Mouse (Mus musculus) myocyte (in vitro differentiated cells): ENCODE data around the gene Syk.

ENCODE experiments used
- E2F4 ChIP-seq: IDR thresholded peaks from one replicate; pipeline ENCODE4 v1.6.1; 2011; ENCODE audit warnings: mild to moderate bottlenecking, control low read depth, moderate library complexity; ENCODE audit not compliant: insufficient read depth
- MAX ChIP-seq: IDR thresholded peaks from one replicate; pipeline ENCODE4 v1.6.1; 2011; ENCODE audit warnings: low read depth, mild to moderate bottlenecking, control low read depth
- MYOD1 ChIP-seq, 3 experiments: IDR thresholded peaks; one replicate each; pipeline ENCODE4 v1.6.1; 2011; ENCODE audit warnings: control low read depth in 2 of 3, low read depth in 2 of 3, mild to moderate bottlenecking in 2 of 3, moderate library complexity in 1 of 3; ENCODE audit not compliant: insufficient read length in 2 of 3, control insufficient read depth in 1 of 3
- MYOG ChIP-seq, 3 experiments: IDR thresholded peaks; one replicate each; pipeline ENCODE4 v1.6.1; 2011; ENCODE audit warnings: control low read depth in 2 of 3, low read depth in 2 of 3, mild to moderate bottlenecking in 2 of 3; ENCODE audit not compliant: insufficient read length in 2 of 3, control insufficient read depth in 1 of 3, insufficient read depth in 1 of 3
- POLR2A ChIP-seq: IDR thresholded peaks from one replicate; pipeline ENCODE4 v1.6.1; 2011; ENCODE audit warnings: low read depth, mild to moderate bottlenecking, control low read depth, moderate library complexity; ENCODE audit not compliant: insufficient read length
- POLR2AphosphoS2 ChIP-seq: IDR thresholded peaks from one replicate; pipeline ENCODE4 v1.6.1; 2011; ENCODE audit warnings: low read depth, control low read depth; ENCODE audit not compliant: insufficient read length
- TCF12 ChIP-seq: IDR thresholded peaks from one replicate; pipeline ENCODE4 v1.6.1; 2011; ENCODE audit warnings: mild to moderate bottlenecking, control low read depth; ENCODE audit not compliant: poor library complexity, insufficient read depth, severe bottlenecking
- TCF3 ChIP-seq: IDR thresholded peaks from one replicate; pipeline ENCODE4 v1.6.1; 2011; ENCODE audit warnings: low read depth, control low read depth; ENCODE audit not compliant: insufficient read length
- USF1 ChIP-seq: IDR thresholded peaks from one replicate; pipeline ENCODE4 v1.6.1; 2011; ENCODE audit warnings: low read depth, mild to moderate bottlenecking, control low read depth, moderate library complexity

DNA sequence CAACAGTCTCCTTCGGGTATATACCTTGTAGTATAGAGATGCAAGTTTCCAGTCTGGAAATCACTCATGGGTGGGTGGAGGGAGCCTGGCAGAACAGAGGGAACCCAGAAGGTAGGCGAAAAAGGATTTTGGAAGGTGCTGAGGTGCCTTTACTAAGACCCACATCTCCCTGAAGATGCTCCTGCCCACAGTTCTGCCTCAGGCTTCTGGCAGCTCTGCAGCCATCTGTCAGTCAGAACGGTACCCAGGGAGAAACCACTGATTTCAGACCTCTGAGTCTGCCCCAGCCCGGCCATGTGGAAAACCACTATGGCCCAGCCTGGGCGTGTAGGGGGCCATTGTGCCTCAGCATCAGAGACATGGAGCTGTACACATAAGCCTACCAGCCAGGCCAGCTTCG, 43.5 kb upstream of the Syk start:
- TF ChIP-seq MYOG (IDR thresholded peaks at IDR 0.05; ENCODE audit: control insufficient read depth in 1 of 3, insufficient read depth in 1 of 3, insufficient read length in 2 of 3, low read depth in 2 of 3) (no peak), TCF12 (no peak), POLR2A (no peak), E2F4 (no peak), USF1 (no peak), MYOD1 (IDR thresholded peaks at IDR 0.05; ENCODE audit: control insufficient read depth in 1 of 3, insufficient read length in 2 of 3, low read depth in 2 of 3) (no peak), MAX (no peak), POLR2AphosphoS2 (no peak), TCF3 (no peak)
